ENCODE assay signal across 16 mouse cellular contexts in the genomic region with DNA sequence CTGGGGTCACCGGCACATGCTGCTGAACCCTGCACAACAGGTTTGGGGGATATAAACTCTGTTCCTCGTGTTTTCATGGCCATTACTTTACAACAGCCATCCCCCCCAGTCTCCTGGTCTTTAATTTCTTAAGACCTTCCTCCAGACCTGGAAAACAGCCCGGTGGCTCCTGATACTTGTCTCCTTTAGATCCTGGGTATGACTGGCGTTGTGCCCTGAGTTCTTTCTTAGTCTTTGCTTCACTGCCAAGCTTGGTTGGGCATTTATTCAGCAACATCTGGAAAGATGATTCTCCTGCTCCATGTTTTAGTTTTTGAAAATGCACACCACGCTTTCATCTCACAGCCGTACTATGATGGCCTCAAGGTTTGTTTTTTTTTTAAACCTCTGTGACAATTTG.
"Had no signal": no experiment of that assay in that cellular context is flagged by ENCODE, and none has a peak within 500 bp of the region (broad histone marks: within the 10 kb centered on the region; RNA-seq: fewer than 3 reads in every experiment).

No protein-coding gene starts in this region.

- DNase-seq: kidney, adult 2 months; kidney, postnatal 14 days; liver; liver, embryonic 13.5 days; liver, postnatal 0 days; lung, postnatal 14 days; right cerebral cortex, adult 18-20 months; right cerebral cortex, postnatal 25 days; thymus, postnatal 36 days had no signal

- H3K27me3 ChIP-seq: kidney, embryonic 15.5 days; liver, embryonic 13.5 days; lung, embryonic 15.5 days; neural tube, embryonic 13.5 days had no signal

- H3K27ac ChIP-seq: kidney, embryonic 15.5 days; liver, embryonic 13.5 days; lung, embryonic 15.5 days; macrophage; neural tube, embryonic 13.5 days had no signal

- H3K9ac ChIP-seq: kidney, embryonic 15.5 days; liver, embryonic 13.5 days; liver, postnatal 0 days; lung, embryonic 15.5 days; neural tube, embryonic 13.5 days had no signal

- H3K4me3 ChIP-seq: kidney, embryonic 15.5 days; liver, embryonic 13.5 days; lung, embryonic 15.5 days; megakaryocyte, embryonic 14.5 days; neural tube, embryonic 13.5 days had no signal

- H3K36me3 ChIP-seq: kidney, embryonic 15.5 days; liver, embryonic 13.5 days; lung, embryonic 15.5 days; neural tube, embryonic 13.5 days had no signal

- H3K4me2 ChIP-seq: kidney, embryonic 15.5 days; liver, embryonic 13.5 days; lung, embryonic 15.5 days; midbrain, embryonic 11.5 days; neural tube, embryonic 13.5 days had no signal

- ATAC-seq: liver, postnatal 0 days; midbrain, embryonic 16.5 days had no signal

- H3K9me3 ChIP-seq: kidney, embryonic 15.5 days; liver, embryonic 13.5 days; lung, embryonic 15.5 days; neural tube, embryonic 13.5 days had no signal
